Mouse (Mus musculus): Measurements from ENCODE around the gene Ucp3. TPM values are rescaled to one million over a fixed set of nuclear protein-coding genes. Genes with fewer than 3 reads are reported as not detected.

Ucp3 gene
- polyA plus RNA-seq, 1 experiment, result 107 TPM

DNA sequence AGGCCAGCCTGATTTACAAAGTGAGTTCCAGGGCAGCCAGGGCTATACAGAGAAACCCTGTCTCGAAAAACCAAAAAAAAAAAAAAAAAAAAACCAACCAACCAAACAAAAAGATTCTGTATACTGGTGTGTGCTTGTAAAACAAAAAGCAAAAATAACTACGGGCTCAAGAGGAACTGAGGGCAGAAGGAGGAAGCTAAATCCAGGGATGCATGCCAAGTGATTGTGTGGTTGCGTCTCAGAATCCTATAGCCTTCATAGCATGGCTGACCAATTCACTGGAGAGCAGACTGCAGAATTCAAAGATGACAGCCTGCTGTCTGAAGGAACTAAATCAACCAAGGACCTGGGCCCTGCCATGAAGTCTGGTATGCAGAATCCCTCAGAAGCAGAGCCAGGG, 61.4 kb downstream of the Ucp3 start:
- Histone ChIP-seq H3K4me3 (ENCODE audit: insufficient read depth, low read depth, low read length) (no peak overlapping the region), H3K27ac (replicated peaks; ENCODE audit: low read depth, low read length) (no peak overlapping the region; the same call in 1 of the 2 replicates), H3K4me1 (ENCODE audit: control insufficient read depth, insufficient read depth, insufficient read length, low read length) (0 out of 2 replicates have a peak, but pooled peaks cover 1% of the 10 kb centered on the region)

DNA sequence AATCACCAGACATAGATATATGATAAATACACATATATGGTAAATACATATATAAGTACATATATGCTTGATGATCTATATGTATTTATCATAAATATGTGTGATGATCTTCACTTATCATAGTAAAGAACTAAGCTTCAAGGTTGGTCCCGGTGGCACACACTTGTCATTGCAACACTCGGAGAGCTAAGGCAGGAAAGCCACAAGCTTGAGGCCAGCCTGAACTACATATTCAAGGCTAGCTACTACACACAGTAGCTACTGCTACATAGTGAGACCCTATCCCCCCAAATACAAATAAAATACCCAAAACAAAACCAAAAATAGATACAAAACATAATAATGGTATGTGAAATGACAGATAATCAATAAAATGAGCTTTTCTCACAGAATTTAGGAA, 63.0 kb downstream of the Ucp3 start:
- Histone ChIP-seq H3K27ac (replicated peaks; ENCODE audit: low read depth, low read length) (no peak overlapping the region), H3K4me1 (ENCODE audit: control insufficient read depth, insufficient read depth, insufficient read length, low read length) (0 out of 2 replicates have a peak, but pooled peaks cover 2% of the 10 kb centered on the region), H3K4me3 (ENCODE audit: insufficient read depth, low read depth, low read length) (no peak overlapping the region)

Other genes with a start within 250 kb of the Ucp3 start
- 2.0 and 2.1 TPM in 2 replicates for gene Pgm2l1, start 245.6 kb upstream of the Ucp3 start, polyA plus RNA-seq (2012; ENCODE audit: insufficient read depth, insufficient read length, missing spikeins)
- gene P4ha3, start 187.5 kb upstream of the Ucp3 start, polyA plus RNA-seq (2012; ENCODE audit: insufficient read depth, insufficient read length, missing spikeins), result not detected in 2 replicates
- 5.7 and 9.1 TPM in 2 replicates for gene C2cd3, start 100.8 kb upstream of the Ucp3 start, polyA plus RNA-seq (2012; ENCODE audit: insufficient read depth, insufficient read length, missing spikeins)
- 34.9 and 38.1 TPM in 2 replicates for gene Ppme1, start 100.7 kb upstream of the Ucp3 start, polyA plus RNA-seq (2012; ENCODE audit: insufficient read depth, insufficient read length, missing spikeins)
- 54.8 and 55.8 TPM in 2 replicates for gene Ucp2, start 20.3 kb downstream of the Ucp3 start, polyA plus RNA-seq (2012; ENCODE audit: insufficient read depth, insufficient read length, missing spikeins)
- gene Dnajb13, start 42.0 kb downstream of the Ucp3 start, polyA plus RNA-seq (2012; ENCODE audit: insufficient read depth, insufficient read length, missing spikeins), result 2.6 and 2.7 TPM in 2 replicates
- 6.4 and 11.6 TPM in 2 replicates for gene Coa4, start 64.1 kb downstream of the Ucp3 start, polyA plus RNA-seq (2012; ENCODE audit: insufficient read depth, insufficient read length, missing spikeins)
- gene Rab6a, start 134.4 kb downstream of the Ucp3 start, polyA plus RNA-seq (2012; ENCODE audit: insufficient read depth, insufficient read length, missing spikeins), result 56.8 and 70.0 TPM in 2 replicates
- gene Mrpl48, start 135.3 kb downstream of the Ucp3 start, polyA plus RNA-seq (2012; ENCODE audit: insufficient read depth, insufficient read length, missing spikeins), result 125 and 158 TPM in 2 replicates
- 11.1 TPM in 2 replicates for gene Plekhb1, start 189.4 kb downstream of the Ucp3 start, polyA plus RNA-seq (2012; ENCODE audit: insufficient read depth, insufficient read length, missing spikeins)
- 11.6 and 27.2 TPM in 2 replicates for gene Fam168a, start 233.6 kb downstream of the Ucp3 start, polyA plus RNA-seq (2012; ENCODE audit: insufficient read depth, insufficient read length, missing spikeins)

All from brown adipose tissue, adult 24 weeks (tissue).